Mouse (Mus musculus) cerebellum, adult 9-10 months (tissue): ENCODE data around the gene Ap2a1.

Experiments used
- DNase-seq: peaks from one replicate; pipeline ENCODE4 v3.0.0; 2022

Ap2a1 gene

DNA sequence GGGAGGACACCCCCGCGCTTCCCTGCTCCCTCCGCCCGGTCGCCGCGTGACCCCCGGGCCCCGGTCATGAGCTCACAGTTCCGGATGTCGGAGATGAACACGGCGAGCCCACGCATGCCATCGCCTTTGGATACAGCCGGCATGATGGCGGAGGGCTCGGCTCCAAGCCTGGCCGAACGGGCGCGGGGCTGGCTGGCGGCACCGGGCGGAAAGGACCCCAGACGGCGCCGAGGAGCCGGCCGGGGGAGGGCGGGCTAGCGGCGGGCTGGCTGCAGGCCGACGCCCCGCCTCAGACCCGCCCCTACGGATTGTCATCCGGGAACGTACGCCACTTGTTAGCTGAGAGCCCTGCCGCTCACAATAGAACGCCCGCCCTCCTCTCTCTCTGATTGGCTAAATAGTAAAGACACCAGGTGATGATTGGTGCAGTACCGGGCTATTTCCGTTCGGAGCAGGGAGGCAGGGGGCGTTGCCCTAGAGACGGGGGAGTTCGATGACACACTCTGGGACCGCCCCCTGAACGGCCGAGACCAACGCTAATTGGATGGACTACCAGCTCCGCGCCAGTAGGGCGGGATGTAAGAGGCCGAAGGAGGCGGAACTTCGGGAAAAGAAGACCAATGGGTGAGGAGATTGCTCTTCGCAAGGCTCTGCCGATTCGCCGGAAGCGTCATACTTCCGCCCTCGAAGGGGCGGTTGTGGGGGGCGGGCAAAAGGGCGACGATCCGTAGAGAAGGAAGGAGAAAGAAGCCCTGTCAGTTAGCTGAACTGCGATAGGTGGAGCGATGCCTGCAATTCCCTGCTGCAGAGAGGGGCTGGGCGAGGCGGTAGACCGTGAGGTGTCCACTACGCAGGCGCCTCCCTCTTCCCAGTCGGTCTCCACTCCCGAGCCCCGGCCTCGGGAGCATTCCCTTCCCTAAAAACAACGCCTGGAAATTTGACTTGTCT, at the start of gene Ap2a1:
TSS of gene Ap2a1 (minus strand) at position 293 of the 948 bp plus-strand sequence.
- peak; percentile 100 for DNase-seq

DNA sequence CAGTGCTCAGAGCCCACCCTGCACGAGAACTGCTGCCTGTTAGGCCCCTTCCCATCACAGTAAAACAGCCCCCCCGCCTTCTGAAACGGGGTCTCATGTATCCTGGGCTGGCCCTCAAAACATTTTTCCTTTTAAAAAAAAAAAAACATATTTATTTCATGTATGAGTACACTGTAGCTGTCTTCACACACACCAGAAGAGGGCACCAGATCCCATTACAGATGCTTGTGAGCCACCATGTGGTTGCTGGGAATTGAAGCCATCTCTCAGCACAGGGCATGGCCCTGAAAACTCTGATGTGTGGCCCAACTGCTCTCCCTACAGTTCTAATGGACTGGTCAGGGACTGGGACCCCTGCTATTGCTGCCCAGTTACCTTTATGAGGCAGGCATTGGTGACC, 49.0 kb upstream of the Ap2a1 start:
- DNase-seq, result no peak

DNA sequence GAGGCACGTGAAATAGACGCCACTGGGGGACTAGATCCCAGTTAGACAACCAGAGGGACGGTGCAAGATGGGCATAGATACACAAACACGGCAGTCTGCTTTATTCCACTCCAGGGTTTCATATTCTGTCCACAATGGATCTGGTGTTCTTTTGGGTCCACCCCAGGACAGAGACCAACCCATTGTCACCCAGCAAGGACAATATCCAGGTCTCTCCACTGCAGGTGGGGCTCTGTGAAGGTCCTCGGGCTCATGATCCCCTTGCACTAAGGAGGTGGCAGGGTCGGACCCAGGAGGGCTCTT, 45.8 kb upstream of the Ap2a1 start:
- DNase-seq, result no peak

DNA sequence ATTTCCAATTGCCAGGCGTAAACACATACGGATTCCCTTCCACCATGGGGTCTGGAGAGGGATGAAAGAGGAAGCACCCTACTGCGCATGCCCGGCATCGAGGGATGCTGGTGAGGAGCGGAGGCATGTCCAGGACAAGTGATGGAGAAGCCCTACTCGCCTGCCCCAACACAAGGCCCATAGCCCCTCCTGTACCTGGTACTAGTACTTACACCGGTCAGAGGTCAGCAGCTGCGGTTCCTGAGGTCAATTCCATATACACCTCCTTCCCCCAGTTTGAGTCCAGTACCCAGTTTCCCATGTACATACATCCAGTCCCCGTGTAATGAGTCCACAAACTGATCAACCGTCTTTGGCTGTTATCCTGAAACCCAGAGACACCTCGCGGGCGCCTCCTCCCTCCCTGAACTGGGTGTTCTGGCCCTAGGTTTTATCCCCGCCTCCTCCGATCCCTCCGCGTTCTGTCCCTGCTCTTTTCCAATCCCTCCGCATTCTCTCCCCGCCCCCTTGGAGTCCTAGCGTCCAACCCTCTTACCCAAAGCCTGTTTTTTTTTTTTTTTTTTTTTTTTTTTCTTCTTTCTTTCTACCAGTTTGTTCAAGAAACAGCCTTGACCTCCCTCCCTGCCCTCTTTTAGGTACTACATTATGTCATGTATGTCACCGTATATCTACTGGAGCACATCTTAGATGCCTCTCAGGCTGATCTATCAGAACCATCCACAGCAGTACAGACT, 45.3 kb upstream of the Ap2a1 start, which contains the start of gene Cpt1c:
TSS of gene Cpt1c (minus strand) at position 469 of the 734 bp plus-strand sequence.
- peak; percentile 92 for DNase-seq

DNA sequence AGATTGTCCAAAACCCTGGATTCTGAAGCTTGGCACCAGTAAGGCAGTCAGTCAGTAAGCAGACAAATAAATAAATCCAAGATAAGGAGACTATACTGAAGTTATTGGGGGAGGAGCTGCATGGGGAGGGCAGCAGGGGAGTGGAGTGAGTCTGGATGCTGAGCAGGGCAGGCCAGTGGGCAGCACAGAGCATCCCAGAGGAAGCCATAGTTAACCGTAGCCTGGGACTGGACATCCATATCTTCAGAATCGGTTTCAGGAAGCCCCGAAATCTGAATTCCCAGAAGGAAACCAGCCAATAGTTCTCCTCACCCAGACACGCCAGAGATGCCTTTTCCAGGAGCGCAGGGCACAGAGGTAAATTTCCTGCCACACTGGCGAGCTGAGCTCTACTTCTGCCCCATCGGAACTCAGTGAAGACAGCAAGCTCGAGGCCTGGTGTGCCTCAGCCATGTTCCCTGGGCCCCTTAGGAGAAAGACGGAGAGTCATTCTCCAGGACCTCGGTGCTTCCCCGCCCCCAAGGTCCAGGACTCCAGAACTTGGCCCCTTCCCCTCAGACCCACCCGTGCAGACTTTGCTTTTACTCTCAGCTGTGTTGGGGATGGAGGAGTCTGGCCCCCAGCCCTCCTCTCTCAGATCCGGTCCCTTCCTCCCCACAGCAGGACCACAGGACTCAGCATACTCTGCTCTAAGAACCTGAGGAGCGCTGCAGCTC, 44.3 kb upstream of the Ap2a1 start:
- no peak for DNase-seq

DNA sequence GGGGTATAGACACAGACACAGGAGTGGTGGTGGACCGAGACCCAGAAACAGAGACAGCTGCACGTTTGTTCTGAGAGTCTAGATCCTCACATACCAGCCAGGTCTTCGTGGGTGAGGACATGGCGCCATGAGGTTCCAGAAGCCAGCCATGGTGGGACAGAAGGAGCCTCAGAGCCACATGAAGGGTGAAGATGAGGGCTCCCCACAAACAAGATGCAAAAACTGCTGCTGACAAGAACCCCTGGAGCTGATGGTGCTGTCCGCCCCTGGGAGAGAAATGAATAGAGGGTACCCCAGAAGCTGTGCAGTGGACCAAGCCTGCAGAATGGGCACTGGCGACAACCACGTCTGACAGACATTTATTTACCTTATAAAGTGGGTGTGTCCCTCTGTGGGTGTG, 41.8 kb upstream of the Ap2a1 start:
- DNase-seq, result no peak

DNA sequence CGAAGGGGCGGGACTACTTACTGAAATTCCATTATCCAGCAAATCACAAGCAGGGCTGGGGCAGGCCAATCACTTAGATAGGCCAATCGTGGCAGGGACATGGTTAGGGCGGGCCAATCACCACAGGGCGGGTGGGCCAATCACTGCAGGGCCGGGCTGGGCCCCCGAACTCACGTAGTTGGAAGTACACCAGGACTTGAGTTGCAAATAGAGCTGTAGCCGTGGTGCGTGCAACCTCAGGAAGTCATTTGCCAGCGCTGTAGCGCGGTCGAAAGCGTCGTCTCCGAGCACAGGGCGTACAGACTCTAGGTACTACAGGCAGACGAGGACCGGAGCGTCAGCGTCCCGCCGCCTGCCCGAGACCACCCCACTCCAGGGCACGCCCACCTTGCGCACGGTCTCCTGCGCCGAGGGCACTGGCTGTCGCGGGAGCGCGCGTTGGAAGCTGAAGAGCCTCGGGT, 41.0 kb upstream of the Ap2a1 start:
- DNase-seq, result peak; percentile 89

DNA sequence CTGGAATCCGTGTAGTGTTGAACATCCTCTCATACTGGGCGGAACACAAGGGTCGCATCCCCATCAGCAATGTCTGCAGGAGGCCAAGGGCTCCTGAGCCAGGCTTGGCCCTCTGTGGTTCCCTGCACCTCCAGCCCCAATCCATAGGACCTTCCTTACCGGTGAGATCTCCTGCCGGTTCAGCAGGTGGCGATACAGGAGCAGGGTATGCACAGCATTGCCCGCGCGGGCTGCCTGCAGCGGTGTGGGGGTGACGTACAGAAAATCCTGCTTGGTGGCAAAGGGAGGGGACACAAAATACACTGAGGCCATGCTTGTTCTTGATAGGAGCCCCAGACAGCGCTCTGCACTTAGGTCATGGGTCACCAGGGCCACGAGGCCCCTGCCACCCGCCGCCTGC, 37.3 kb upstream of the Ap2a1 start:
- DNase-seq, result no peak

DNA sequence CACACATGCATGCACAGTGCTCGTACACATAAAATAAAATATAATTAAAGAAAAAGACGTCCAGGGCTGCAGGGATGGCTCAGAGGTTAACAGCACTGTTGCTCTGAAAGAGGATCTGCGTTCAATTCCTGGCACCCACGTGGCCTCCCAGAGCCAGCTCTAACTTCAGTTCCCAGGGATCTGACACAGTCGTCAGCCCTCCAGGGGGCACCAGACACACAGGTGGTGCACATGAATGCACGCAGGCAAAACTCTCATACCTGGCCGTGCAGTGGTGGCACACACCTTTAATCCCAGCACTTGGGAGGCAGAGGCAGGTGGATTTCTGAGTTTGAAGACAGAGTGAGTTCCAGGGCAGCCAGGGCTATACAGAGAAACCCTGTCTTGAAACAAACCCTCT, 36.7 kb upstream of the Ap2a1 start:
- DNase-seq, result no peak

DNA sequence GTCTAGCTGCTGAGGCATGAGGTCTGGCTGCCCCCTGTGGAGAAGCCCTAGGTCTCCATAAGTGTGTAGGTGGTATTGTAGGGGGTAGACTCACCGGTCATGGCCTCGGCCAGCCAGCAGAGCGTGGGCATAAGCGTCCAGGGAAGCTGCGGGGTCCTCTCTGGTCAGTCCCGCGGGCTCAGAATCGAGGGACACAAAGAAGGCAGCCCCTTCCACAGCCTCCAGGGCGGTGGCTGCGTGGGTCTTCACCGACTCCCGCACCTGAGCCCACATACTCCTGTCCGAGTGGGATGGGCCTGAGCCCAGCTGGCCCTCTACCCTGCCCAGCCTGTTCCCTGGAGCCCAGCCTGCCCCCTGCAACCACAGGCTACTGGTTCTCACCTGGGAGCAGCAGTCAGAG, 35.7 kb upstream of the Ap2a1 start:
- no peak for DNase-seq

DNA sequence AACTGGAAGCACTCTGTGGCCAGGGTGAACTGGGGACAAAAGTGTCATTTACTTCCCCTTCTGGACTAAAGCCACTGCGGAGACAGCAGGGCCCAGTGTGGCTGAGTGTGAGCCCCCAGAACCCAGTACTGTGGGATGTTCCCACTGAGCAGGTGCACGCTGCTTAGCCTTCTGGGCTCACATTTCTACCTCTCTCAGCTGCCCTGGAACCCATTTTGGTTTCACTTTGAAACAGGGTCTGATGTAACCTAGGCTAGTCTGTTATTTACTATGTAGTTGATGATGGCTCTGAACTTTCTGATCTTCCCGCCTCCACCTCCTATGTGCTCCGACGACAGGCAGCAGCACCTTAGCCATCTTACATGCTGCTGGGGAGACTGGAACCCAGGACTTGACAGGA, 33.5 kb upstream of the Ap2a1 start:
- DNase-seq, result no peak

DNA sequence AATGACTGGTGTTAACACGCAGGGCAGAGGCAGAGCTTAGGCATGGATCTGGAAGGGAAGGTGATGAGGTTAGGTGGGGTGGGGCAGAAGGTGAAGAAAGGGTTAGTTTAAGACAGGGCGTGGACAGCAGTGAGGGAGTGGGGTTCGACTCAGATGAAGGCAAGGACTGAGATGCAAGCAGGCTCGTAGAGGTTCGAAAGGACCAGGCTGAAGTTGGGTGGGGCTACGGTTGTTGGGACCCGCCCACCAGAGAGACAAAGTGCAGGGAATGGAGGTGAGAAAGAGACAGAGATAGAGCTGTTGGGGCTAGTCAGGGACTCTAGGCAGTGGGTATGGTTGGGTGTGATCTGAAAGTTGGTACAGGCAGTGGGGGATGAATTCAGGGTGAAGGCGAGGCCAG, 33.0 kb upstream of the Ap2a1 start:
- DNase-seq, result no peak

DNA sequence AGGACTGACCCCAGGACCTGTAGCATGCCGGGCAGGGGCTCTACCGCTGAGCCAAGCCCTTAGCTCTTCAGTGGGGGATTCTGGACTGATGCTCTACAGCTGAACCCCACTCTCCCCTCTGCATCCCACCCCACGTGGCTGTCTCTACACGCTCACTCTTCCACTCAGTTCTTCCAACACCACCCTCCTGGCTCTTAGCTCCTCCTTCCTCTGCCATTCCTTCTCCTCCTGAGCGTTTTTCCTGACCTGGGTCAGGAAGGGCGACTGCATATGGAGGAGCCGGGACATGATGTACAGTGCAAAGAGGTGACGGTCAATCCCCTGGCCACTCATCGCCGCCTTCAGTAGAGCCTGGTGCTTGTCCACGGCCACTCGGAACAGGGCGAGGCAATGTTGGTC, 31.2 kb upstream of the Ap2a1 start:
- DNase-seq, result no peak

DNA sequence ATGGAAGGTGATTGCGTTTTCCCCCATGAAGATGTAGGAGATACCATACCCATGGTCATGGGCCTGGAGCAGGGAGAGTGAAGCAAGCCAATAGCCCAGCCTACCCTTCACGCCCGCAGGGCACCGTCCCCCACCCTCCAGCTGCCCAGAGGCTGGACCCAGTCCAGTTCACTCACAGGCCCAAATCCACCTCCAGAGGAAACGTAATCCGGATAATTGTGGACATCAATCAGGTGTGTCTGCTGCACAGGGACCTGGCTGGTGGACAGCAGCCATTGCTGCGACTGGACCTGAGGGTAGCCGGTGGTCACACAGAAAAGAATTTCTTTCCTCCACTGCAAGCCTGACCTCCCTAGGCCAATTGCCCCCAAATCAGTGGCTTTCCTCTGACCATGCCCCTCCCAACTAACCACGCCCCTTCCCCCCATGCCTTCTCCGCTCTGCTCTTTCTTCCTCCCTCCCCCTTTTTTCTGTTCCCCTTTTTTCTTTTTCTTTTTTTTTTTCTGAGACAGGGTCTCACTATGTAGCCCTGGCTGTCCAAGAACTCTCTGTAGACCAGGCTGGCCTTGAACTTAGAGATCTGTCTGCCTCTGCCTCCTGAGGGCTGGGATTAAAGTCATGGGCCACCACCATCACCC, 30.7 kb upstream of the Ap2a1 start:
- no peak for DNase-seq

DNA sequence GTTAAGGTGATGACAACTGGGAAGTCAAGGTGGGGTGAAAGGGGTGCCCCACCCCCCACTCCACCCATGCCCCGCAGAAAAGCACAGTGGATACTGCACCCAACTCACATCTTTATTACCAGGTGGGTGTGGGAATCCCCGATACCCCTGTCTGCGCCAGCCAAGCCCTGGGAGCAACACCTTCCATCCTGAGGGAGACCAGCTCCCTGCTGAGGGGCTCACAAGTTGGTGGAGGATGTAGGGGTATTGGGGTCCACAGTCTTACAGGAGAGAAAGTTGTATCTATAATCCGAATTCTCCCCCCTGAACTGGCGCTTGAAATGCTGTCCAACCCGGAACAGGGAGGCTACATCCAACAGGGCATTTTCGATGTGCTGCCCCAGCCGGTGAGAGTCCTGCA, 30.0 kb upstream of the Ap2a1 start:
- no peak for DNase-seq

DNA sequence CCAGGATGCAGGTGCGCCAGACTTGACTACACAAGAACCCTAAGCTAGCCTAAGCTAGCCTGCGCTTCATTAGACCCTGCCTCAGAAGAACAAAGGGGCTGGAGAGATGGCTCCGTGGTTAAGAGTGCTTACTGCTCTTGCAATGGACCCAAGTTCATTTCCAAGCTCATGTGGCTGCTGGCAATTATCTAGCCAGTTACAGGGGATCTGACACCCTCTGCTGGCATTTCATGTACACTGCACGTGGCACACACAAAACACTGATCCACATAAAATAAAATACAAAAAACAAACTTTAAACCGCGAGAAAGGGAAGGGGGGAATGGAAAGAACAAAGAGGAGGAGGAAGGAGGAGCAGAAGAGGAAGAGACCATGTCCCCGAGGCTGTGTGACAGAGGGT, 28.9 kb upstream of the Ap2a1 start:
- peak; percentile 55 for DNase-seq

DNA sequence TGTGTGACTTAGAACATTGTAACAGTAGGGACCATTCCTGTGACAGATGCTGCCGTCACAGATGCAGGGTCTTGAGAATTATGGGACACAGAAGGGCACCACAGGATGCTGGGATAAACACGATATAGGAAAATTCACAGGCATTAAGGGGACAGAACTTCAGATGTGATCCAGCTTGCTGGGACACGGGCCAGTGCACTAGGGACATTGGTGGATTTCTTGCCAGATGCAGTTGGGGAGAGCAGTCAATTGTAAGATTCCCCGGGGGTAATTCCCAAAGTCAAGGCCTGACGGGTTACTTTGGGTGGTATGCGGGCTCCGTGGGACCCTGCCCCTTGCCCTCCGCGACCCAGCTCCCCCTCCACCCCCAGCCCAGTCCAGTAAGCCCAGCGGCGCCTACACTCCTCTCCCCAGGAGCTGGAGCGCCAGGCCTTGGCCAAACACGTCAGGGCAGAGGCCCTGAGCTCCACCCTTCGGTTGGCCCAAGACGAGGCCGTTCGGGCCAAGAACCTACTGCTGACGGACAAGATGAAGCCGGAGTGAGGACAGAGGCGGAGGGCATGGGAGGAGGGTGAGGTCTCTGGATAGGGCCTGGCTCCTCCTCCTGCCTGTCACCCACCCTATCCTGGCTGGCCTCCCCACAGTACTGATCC, 28.0 kb upstream of the Ap2a1 start:
- DNase-seq, result no peak

DNA sequence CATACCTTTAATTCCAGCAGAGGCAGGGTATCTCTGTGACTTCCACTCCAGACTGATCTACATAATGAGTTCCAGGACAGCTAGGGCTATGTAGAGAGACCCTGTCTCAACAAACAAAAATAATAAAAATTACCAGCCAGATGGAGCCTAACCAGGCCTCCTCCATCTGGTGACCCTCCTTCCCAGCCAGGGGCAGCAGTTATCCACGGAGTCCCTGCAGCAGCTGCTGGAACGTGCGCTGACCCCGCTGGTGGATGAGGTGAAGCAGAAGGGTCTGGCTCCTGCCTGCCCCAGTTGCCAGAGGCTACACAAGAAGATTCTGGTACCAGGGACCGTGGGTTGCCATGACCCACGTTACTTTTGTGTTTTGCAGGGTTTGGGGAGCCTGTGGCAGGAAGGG, 27.0 kb upstream of the Ap2a1 start:
- no peak for DNase-seq

DNA sequence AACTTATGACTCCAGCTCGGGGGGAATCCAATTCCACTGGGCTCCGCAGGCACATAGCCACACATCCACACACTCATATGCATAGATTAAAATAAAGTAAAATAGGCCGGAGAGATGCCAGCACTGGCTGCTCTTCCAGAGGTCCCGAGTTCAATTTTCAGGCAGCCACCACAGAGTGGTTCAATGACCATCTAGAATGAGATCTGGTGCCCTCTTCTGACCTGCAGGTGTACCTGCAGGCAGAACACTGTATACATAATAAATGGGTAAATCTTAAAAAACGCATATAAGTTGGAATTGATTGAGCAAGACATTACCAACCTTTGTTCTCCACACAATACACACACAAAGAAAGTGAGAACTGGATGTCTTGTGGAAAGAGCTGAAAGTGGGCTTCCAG, 26.3 kb upstream of the Ap2a1 start:
- no peak for DNase-seq

DNA sequence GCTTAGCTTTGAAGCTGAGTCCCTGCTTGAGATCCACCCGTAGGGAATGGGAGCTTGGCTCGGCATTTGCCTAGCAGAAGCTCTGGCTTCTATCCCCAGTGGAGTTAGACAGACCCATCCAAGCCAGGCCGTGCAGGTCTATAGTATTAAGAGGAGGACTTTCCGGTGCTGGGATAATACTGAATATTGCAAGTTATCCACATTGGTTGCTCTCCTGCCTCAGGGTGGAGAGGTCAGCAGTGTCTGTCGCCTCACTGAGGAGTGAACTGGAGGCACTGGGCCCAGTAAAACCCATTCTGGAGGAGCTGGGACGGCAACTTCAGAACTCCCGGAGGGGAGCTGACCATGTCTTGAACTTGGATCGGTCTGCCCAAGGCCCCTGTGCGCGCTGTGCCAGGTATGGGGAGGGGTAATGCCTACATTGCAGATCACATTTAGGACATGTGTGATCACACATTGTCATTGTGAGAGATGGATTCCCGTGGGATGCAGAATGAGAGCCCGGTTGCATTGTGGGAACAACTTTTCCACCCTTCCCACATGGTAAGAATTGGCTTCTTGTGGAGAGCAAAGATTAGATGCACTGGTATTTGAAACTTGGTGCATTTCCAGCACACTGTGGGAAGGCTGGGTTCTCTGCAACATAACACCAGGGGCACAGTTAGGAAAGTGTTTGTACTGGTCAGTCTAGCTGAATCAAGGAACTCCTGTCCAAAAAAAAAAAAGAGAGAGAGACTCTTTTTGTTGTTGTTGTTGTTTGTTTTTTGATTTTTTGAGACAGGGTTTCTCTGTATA, 25.0 kb upstream of the Ap2a1 start:
- no peak for DNase-seq

DNA sequence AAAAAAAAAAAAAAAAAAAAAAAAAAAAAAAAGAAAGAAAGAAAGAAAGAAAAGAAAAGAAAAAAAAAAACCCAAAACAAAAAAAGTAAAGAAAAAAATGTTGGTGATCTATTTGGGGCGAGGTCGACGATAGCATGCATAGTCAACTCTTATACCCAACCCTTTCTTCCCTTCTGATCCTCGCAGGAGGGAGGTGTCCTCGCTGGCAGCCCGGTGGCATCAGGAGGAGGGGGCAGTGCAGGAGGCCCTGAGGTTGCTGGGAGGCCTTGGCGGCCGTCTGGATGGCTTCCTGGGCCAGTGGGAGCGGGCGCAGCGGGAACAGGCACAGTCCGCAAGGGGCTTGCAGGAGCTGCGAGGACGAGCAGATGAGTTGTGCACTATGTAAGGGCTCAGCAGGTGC, 24.3 kb upstream of the Ap2a1 start:
- no peak for DNase-seq
